Mouse (Mus musculus) limb, embryonic 10.5 days (tissue): ENCODE data around the gene Gm49340. TPM values are rescaled to one million over a fixed set of nuclear protein-coding genes. Genes with fewer than 3 reads are reported as not detected.

Experiments used
- DNase-seq: peaks from one replicate; pipeline ENCODE4 v3.0.0-alpha.2; 2017; ENCODE audit warnings: low spot score
- H3K27ac ChIP-seq: fragments of 300-500 bp; sonication (generic); 2 replicates; pipeline ENCODE4 v1.5.1; 2016; ENCODE audit warnings: mild to moderate bottlenecking
- H3K27me3 ChIP-seq: fragments of 300-500 bp; sonication (generic); 2 replicates; pipeline ENCODE4 v1.6.1; 2016; ENCODE audit warnings: low read depth, mild to moderate bottlenecking; ENCODE audit not compliant: poor library complexity, severe bottlenecking
- H3K36me3 ChIP-seq: fragments of 300-500 bp; sonication (generic); 2 replicates; pipeline ENCODE4 v1.6.1; 2016; ENCODE audit warnings: mild to moderate bottlenecking, moderate library complexity
- H3K4me1 ChIP-seq: fragments of 300-500 bp; sonication (generic); 2 replicates; pipeline ENCODE4 v1.6.1; 2016
- H3K4me3 ChIP-seq: fragments of 300-500 bp; sonication (generic); 2 replicates; pipeline ENCODE4 v1.5.1; 2016; ENCODE audit warnings: mild to moderate bottlenecking, moderate library complexity
- H3K9me3 ChIP-seq: fragments of 300-500 bp; sonication (generic); replicated peaks from 2 replicates; pipeline ENCODE4 v1.6.1; 2016; ENCODE audit warnings: mild to moderate bottlenecking
- WGBS: fragments of 180-500 bp; shearing (Covaris S2); methylation state at CpG from one replicate; pipeline ENCODE4 v1.1.7; 2016; 5-methylcytosine and 5-hydroxymethylcytosine counted together
- polyA plus RNA-seq: library from polyadenylated mRNA; unstranded; fragments of >200 nt; fragmentation: Nextera tagmentation; extraction: Ambion mirVana; gene quantifications from 2 replicates; pipeline ENCODE4 v1.2.1, GENCODE M21; 2016

The Gm49340 gene
- polyA plus RNA-seq, 1 experiment from 2014 or later: not detected

GRCm38 (mm10) chr11:73327361-73327760 lies 2.2 kb upstream of the Gm49340 start:
- Histone ChIP-seq H3K4me3 (no peak overlapping the region), H3K27me3 (no peaks in the 10 kb centered on the region), H3K4me1 (no peaks in the 10 kb centered on the region), H3K36me3 (no peaks in the 10 kb centered on the region), H3K27ac (no peak overlapping the region), H3K9me3 (no peaks in the 10 kb centered on the region)
- no peak for DNase-seq
- 82% methylated on average over 4 of the region's 4 CpGs for WGBS

GRCm38 (mm10) chr11:73333357-73333756 lies 3.8 kb downstream of the Gm49340 start:
- 78% methylated on average over 2 of the region's 2 CpGs for WGBS
- H3K36me3 ChIP-seq: no peaks in the 10 kb centered on the region
- H3K27me3 ChIP-seq: no peaks in the 10 kb centered on the region
- no peak overlapping the region for H3K27ac ChIP-seq
- no peak for DNase-seq
- H3K4me3 ChIP-seq: no peak overlapping the region
- no peaks in the 10 kb centered on the region for H3K9me3 ChIP-seq
- no peaks in the 10 kb centered on the region for H3K4me1 ChIP-seq

- no peaks in the 10 kb centered on the region for H3K9me3 ChIP-seq
- H3K27me3 ChIP-seq: no peaks in the 10 kb centered on the region
- WGBS: 74% methylated on average over 4 of the region's 4 CpGs
- H3K27ac ChIP-seq: no peak overlapping the region
- no peak overlapping the region for H3K4me3 ChIP-seq
- no peaks in the 10 kb centered on the region for H3K4me1 ChIP-seq
- no peak for DNase-seq
- no peaks in the 10 kb centered on the region for H3K36me3 ChIP-seq
Observed at GRCm38 (mm10) chr11:73336919-73337318, 7.4 kb downstream of the Gm49340 start.

GRCm38 (mm10) chr11:73350483-73350882 lies 20.9 kb downstream of the Gm49340 start, which contains the start of gene Olfr20:
Gene Olfr20 (plus strand): TSS chr11:73350783.
- DNase-seq: no peak
- WGBS: 57% methylated on average over 3 of the region's 3 CpGs
- Histone ChIP-seq H3K36me3 (no peaks in the 10 kb centered on the region), H3K27ac (no peak within 1 kb of the TSS), H3K4me1 (no peaks in the 10 kb centered on the region), H3K27me3 (no peaks in the 10 kb centered on the region), H3K4me3 (no peak within 1 kb of the TSS), H3K9me3 (no peaks in the 10 kb centered on the region)

DNA sequence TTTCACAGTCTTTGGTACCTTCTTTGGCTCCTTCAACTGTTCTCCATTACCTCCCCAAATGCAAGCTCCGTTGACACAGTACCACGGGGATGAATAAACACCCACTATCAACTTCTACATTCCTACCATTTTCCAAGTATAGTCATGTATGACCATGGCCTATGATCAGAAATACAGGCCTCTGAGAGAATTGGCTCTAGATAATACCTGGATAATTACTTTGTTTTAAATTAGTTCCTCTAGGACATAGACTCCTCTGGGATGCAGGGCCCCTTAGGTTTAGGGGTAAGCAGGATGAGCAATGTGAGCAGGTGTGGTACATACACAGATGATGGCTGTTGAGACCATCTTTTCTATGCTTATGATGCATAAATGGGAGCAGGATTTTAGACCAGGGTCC lies 41.4 kb downstream of the Gm49340 start, which contains the start of gene Olfr376:
Olfr376 (plus strand) TSS at position 301 of the 400 bp plus-strand sequence.
- no peaks in the 10 kb centered on the region for H3K4me1 ChIP-seq
- WGBS: 88% methylated on average over 2 of the region's 2 CpGs
- H3K36me3 ChIP-seq: no peaks in the 10 kb centered on the region
- H3K27me3 ChIP-seq: no peaks in the 10 kb centered on the region
- no peak for DNase-seq
- H3K4me3 ChIP-seq: no peak within 1 kb of the TSS
- H3K27ac ChIP-seq: no peak within 1 kb of the TSS
- no peaks in the 10 kb centered on the region for H3K9me3 ChIP-seq

GRCm38 (mm10) chr11:73395374-73395773 lies 65.8 kb downstream of the Gm49340 start:
- Histone ChIP-seq H3K9me3 (no peaks in the 10 kb centered on the region), H3K4me3 (no peak overlapping the region), H3K27ac (no peak overlapping the region), H3K36me3 (no peaks in the 10 kb centered on the region), H3K27me3 (no peaks in the 10 kb centered on the region), H3K4me1 (no peaks in the 10 kb centered on the region)
- 64% methylated on average over 4 of the region's 4 CpGs for WGBS
- DNase-seq: no peak

DNA sequence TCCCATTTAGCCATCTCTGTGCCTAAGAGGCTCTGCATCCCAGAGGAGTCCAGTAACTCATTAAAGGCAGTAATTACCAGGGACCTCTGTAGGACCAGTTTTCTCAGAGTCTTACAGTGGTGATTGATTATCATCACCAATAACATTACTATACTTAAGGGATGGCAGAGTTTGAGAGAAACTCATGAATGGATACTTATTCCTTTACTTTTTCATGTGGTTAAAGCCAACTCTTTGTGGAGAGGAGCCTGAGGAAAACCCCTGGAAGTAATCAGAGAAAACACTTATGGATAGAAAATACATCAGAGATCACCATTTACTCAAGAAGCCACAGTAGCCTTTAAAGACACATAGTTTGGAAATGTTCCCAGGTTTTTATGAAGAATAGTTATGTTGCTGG lies 70.0 kb downstream of the Gm49340 start, which contains the start of gene Olfr1:
Olfr1 (minus strand) TSS at position 101 of the 400 bp plus-strand sequence.
- Histone ChIP-seq H3K36me3 (no peaks in the 10 kb centered on the region), H3K27ac (no peak within 1 kb of the TSS), H3K9me3 (no peaks in the 10 kb centered on the region), H3K4me3 (no peak within 1 kb of the TSS), H3K27me3 (no peaks in the 10 kb centered on the region), H3K4me1 (no peaks in the 10 kb centered on the region)
- no peak for DNase-seq

Other genes with a start within 250 kb of the Gm49340 start
- 0.48 and 0.58 TPM in 2 replicates for gene Itgae, start 239.2 kb upstream of the Gm49340 start, polyA plus RNA-seq
- 25.5 and 25.7 TPM in 2 replicates for gene Haspin, start 191.4 kb upstream of the Gm49340 start, polyA plus RNA-seq
- 0.20 and 0.24 TPM in 2 replicates for gene P2rx5, start 169.3 kb upstream of the Gm49340 start, polyA plus RNA-seq
- 114 and 133 TPM in 2 replicates for gene Emc6, start 152.7 kb upstream of the Gm49340 start, polyA plus RNA-seq
- 190 and 226 TPM in 2 replicates for gene Tax1bp3, start 152.7 kb upstream of the Gm49340 start, polyA plus RNA-seq
- gene Ctns, start 130.7 kb upstream of the Gm49340 start, polyA plus RNA-seq: 16.7 and 21.0 TPM in 2 replicates
- gene Shpk, start 130.3 kb upstream of the Gm49340 start, polyA plus RNA-seq: 0.56 and 1.3 TPM in 2 replicates
- gene Trpv1, start 95.4 kb upstream of the Gm49340 start, polyA plus RNA-seq: 0.26 TPM in 1 of 2 replicates, not detected in the other
- gene Trpv3, start 62.4 kb upstream of the Gm49340 start, polyA plus RNA-seq: 0.06 TPM in 1 of 2 replicates, not detected in the other
- gene Aspa, start 145 bp upstream of the Gm49340 start, polyA plus RNA-seq: 0.10 TPM in 1 of 2 replicates, not detected in the other
- not detected in 2 replicates for gene Spata22, start within 50 bp of the Gm49340 start, polyA plus RNA-seq
- not detected in 2 replicates for gene Olfr20, start 21.0 kb downstream of the Gm49340 start, polyA plus RNA-seq
- not detected in 2 replicates for gene Olfr376, start 41.5 kb downstream of the Gm49340 start, polyA plus RNA-seq
- not detected in 2 replicates for gene Olfr1, start 69.9 kb downstream of the Gm49340 start, polyA plus RNA-seq
- gene Olfr378, start 98.7 kb downstream of the Gm49340 start, polyA plus RNA-seq: not detected in 2 replicates
- gene Olfr380, start 127.8 kb downstream of the Gm49340 start, polyA plus RNA-seq: not detected in 2 replicates
- gene Olfr381, start 161.9 kb downstream of the Gm49340 start, polyA plus RNA-seq: not detected in 2 replicates
- gene Olfr382, start 187.5 kb downstream of the Gm49340 start, polyA plus RNA-seq: not detected in 2 replicates